Mouse (Mus musculus) ovary, adult 18-20 months (tissue): ENCODE measurements at regions not wholly inside any gene's neighbourhood (a gene's known extent, or its start where the extent isn't known, plus 50 kb on each side); places are given as distances from the start of the nearest gene placed in this dataset.
"Not testable (repeated sequence)": the region's sequence is repeated elsewhere in the genome, so short reads cannot be mapped to it uniquely, and the experiment has no call there.

Experiments used
- DNase-seq: peaks from one replicate; pipeline ENCODE4 v3.0.0; 2022; ENCODE audit warnings: low spot score, mixed read lengths

GRCm38 (mm10) chr6:31131716-31132115, 172.8 kb upstream of the Klf14 start:
- DNase-seq, result no peak

DNA sequence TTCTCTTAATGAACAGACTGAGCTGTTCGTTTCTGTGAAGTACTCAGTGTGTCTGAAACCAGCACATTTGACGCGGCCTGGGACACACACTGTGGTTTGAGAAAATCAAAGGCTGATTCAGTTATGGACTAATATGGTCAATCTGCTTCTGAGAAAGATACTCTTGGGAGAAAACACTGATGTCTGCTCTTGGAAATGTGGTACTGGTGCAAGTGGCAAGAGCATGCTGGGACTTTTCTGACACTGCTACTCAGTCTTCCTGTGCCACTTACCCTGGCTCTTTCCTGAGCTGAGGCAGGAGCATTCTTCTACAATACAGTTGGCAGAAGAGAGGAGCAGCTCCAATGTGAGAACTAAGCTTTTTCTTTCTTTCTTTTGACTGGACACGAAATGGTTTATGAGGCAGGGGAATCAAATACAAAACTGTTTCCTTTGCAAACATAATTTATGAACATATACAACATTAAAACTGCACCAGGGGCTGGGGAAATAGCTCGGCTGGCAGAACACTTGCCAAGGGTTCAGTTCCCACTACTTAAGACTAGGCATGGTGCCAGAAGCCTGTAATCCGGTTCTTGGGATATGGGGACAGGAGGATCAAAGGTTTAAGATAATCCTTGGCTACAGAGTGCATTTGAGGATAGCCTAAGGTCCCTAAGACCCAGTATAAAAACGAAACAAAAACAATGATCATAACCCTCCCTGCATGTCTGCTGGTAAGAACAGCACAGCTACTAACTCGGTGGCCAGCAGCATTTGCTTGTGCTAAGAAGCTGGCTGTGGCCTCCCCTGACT, 173.7 kb upstream of the Klf14 start:
- no peak for DNase-seq

- no peak for DNase-seq
Measured at GRCm38 (mm10) chr6:31133896-31134735, 175.2 kb upstream of the Klf14 start.

- DNase-seq, result no peak
Measured at GRCm38 (mm10) chr6:31134736-31135077, 175.8 kb upstream of the Klf14 start.

GRCm38 (mm10) chr6:31135580-31135979, 176.7 kb upstream of the Klf14 start:
- DNase-seq, result no peak

DNA sequence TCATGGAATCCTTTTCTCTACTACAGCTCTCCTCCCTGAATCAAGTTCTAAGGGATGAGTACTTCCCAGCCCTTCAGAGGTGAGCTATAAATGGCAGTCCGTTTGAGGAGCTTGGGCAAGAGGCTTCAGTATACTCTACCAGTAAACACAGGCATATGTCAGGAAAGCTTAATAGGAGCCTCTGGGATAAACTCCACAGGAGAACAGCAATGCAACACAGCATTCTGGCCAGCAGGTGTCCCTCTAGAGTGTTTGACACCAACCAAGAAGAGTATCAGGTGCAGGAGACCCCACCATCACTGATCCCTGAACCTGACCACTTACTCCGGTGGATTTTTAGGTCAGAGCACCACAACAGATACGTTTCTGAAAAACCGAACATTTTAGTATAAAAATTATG, 178.0 kb upstream of the Klf14 start:
- DNase-seq, result no peak

DNA sequence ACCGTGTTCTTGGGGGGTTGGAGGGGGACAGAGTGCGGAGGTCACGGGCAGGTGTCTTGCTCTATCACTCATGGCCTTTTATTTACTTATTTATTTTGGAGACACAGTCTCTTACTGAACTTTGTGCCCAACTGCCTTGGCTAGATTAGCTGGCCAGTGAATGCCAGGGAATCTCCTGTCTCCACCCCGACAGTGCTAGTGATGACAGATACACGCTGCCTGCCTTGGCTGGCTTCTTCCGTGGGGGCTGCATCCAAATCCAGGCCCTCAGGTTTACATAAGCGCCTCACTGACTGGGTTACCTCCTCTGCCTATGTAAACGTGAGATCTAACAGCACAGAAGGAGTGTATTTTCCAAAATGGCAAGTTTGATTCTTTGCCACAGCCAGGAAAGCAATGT, 178.5 kb upstream of the Klf14 start:
- DNase-seq, result no peak

DNA sequence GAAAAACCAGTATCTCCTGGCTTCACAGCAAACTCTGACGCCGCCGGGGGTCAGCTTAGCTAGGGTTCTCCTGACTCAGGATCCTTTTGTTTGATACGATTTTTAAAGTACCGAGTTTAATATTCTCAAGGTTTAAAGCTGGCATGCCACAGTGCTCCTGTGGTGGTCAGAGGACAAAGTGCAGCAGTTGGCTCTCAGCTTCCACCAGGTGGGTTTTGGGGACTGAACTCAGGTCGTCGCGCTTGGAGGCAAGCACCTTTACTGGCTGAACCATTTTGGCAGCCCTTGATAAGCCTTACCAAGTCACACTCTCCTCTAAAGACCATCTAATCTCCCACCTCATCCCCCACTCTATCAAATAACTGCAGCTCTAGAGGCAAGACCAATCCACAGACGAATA, 181.1 kb upstream of the Klf14 start:
- DNase-seq, result no peak

DNA sequence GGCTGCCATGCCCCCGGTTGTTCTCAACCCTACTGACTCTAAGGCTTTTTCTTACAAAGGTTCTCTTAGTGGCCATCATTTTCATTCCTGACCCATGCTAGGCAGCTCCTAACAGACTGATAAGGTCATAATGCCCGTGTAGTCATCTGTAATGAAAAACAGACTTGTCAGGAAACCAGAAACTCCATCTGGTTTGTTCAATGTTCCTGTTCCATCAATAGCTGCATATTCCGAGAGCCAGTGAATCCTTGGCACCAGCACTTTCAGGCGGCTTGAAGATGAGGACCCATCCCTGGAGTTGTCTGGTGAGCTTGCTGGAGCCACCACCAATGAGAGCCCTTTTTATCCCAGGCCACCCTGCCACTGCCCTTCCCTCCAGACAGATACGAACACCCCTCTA, 181.7 kb upstream of the Klf14 start:
- no peak for DNase-seq

GRCm38 (mm10) chr6:31141486-31141885, 182.6 kb upstream of the Klf14 start:
- DNase-seq, result no peak

GRCm38 (mm10) chr6:31142479-31143007, 183.7 kb upstream of the Klf14 start:
- DNase-seq, result not testable (repeated sequence)

DNA sequence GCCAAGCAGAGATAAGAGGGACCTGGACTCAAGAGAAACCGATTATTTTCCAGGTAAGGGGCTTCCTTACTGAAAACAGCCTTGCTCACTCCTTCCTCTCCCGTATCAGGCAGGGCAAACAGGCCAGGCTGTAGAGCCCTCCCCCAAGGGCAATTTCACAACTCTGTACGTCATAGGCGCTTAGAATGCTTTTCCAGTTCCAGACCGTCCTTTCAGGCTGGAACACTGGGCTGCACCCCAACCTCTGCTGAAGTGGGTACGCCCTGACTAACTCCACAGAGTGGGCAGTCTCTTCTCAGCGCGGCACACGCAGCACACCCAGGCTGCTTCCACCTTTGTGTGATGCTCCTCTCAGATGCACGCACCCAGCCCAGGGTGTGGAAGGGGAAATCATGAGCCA, 186.8 kb upstream of the Klf14 start:
- no peak for DNase-seq

- DNase-seq, result peak; percentile 50
Measured at GRCm38 (mm10) chr6:31146779-31147178, 187.9 kb upstream of the Klf14 start.

DNA sequence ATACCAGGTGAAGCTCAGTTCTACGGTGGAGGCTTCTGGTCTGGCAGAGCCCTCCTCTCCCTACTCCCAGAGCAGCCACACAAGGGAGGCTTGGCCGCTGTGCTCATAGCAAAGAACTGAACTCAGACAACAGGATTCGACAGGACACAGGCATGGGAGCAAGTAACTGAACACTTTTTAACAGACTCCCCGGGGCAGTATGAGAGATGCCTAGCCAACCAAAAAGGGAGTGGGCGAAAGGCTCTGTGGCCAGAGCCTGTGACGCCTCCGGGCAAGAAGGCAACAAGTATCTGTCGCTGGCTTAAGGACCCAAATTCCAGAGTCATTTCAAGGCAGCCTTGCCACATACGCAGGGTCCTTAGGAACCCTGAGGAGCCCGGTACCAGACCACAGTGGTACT, 188.8 kb upstream of the Klf14 start:
- DNase-seq, result no peak

DNA sequence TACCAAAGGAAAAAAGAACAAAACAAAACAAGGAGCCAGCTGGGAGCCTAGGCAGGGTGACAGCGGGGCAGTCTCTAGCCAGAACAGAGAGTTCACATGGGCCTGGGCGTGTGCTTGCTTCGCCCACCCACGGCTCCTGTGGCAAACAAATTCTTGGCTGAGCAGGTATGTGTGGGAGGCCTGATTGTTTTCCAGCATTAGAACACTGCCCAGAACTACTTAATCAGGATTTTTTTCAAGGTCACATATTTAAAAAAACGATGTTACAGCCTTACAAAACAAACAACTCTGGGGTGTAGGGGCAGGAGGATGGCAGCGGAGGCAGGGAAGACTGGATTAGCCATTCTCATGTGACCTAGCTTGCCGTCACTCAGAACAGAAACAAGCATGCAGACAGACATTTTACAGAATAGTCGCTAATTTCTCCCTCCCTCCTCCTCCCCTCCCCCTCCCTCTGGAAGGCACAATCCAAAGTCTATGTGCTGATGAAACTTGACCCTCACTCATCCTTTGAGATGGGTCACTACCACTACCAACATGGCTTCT, 189.5 kb upstream of the Klf14 start:
- DNase-seq, result peak; percentile 78

GRCm38 (mm10) chr6:31149164-31149563, 190.3 kb upstream of the Klf14 start:
- no peak for DNase-seq

DNA sequence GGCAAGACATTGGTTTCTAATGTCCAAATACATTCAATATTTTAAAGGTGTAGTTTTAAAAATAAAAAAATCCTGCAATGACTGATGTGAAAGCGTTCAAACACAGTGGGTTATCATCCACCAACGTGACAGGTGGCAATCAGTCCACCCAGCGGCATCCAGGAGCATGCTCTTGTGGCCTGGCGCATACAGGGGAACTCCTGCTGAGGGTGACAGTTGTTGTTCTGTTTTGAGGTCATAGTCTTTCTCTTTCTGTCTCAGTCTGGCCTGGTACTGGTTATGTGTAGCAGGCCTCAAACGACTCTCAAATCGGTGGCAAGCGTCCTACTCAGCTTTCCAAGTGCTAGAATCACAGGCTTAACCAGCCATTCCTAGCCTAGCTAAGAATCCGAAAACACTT, 191.5 kb upstream of the Klf14 start:
- DNase-seq, result no peak

DNA sequence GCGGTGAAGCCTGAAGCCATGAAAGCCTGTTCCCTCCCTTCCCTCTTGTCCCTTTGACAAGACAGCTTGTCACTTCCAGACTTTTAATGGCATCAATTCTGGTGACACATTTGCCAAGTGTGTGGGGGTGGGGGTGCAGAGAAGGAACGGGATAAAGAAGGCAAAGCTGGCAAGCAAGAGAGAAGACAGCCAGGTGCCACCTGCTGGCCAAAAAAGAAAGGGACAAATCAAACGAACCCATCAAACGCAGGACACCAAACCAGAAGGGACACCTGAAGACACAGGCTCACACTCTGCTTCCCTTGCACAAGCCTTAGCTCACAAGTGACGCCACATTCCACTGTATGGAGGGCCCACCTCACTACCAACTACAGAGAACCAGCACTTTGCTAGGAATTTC, 197.0 kb upstream of the Klf14 start:
- DNase-seq, result no peak

DNA sequence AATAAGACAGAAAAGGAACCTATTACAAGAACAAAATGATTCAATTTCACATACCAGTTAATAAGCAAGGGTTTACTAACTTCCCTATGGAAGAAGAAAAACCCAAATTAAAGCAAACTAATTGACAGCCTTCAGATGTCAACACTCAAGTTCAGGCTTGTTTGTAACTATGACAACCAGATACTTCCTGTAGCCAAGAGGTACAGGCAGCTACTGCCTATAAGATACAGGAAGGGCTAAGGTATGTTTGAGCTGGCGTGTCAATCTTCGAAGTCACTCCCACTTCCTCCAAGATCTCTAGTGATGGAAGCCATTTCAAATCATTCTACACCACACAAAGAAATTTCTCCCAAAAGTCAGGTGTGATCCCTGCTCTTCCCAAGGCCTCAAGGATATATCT, 198.1 kb upstream of the Klf14 start:
- no peak for DNase-seq

GRCm38 (mm10) chr6:31157429-31157828, 198.6 kb upstream of the Klf14 start:
- DNase-seq, result no peak

- no peak for DNase-seq
Measured at GRCm38 (mm10) chr6:31158648-31159047, 199.8 kb upstream of the Klf14 start.

GRCm38 (mm10) chr6:31159240-31159639, 200.4 kb upstream of the Klf14 start:
- peak; percentile 50 for DNase-seq
